Mouse (Mus musculus) retina, adult 2 months (tissue): ENCODE results near the gene Plcb4.

ENCODE experiments used
- DNase-seq: peaks from one replicate; pipeline ENCODE4 v3.0.0-alpha.2; 2012; ENCODE audit warnings: low read depth, low spot score

The Plcb4 gene

GRCm38 (mm10) chr2:135658486-135659390 is at the start of gene Plcb4:
Gene Plcb4, plus strand, starts transcription at chr2:135659011.
- DNase-seq: peak; percentile 56

GRCm38 (mm10) chr2:135614651-135615261 is 44.1 kb upstream of the Plcb4 start:
- DNase-seq: peak; percentile 2

GRCm38 (mm10) chr2:135616090-135616489 is 42.7 kb upstream of the Plcb4 start:
- no peak for DNase-seq

GRCm38 (mm10) chr2:135618551-135618950 is 40.3 kb upstream of the Plcb4 start:
- no peak for DNase-seq

- no peak for DNase-seq
Observed at GRCm38 (mm10) chr2:135619956-135620355, 38.9 kb upstream of the Plcb4 start.

- DNase-seq: no peak
Observed at GRCm38 (mm10) chr2:135627821-135628220, 31.0 kb upstream of the Plcb4 start.

- DNase-seq: no peak
Observed at GRCm38 (mm10) chr2:135637227-135637626, 21.6 kb upstream of the Plcb4 start.

- no peak for DNase-seq
Observed at GRCm38 (mm10) chr2:135641002-135641401, 17.8 kb upstream of the Plcb4 start.

- no peak for DNase-seq
Observed at GRCm38 (mm10) chr2:135641636-135642035, 17.2 kb upstream of the Plcb4 start.

- DNase-seq: no peak
Observed at GRCm38 (mm10) chr2:135646226-135646625, 12.6 kb upstream of the Plcb4 start.

GRCm38 (mm10) chr2:135646654-135647053 is 12.2 kb upstream of the Plcb4 start:
- DNase-seq: no peak

- DNase-seq: no peak
Observed at GRCm38 (mm10) chr2:135647985-135648384, 10.8 kb upstream of the Plcb4 start.

- DNase-seq: no peak
Observed at GRCm38 (mm10) chr2:135650885-135651284, 7.9 kb upstream of the Plcb4 start.

GRCm38 (mm10) chr2:135652040-135652439 is 6.8 kb upstream of the Plcb4 start:
- no peak for DNase-seq

GRCm38 (mm10) chr2:135652451-135652850 is 6.4 kb upstream of the Plcb4 start:
- DNase-seq: no peak

GRCm38 (mm10) chr2:135655948-135656347 is 2.9 kb upstream of the Plcb4 start:
- DNase-seq: no peak

- DNase-seq: no peak
Observed at GRCm38 (mm10) chr2:135656586-135656985, 2.2 kb upstream of the Plcb4 start.

GRCm38 (mm10) chr2:135659391-135660180 is 775 bp downstream of the Plcb4 start:
- no peak for DNase-seq

- no peak for DNase-seq
Observed at GRCm38 (mm10) chr2:135660816-135661215, 2.0 kb downstream of the Plcb4 start.

GRCm38 (mm10) chr2:135663785-135664184 is 5.0 kb downstream of the Plcb4 start:
- no peak for DNase-seq

GRCm38 (mm10) chr2:135667496-135667895 is 8.7 kb downstream of the Plcb4 start:
- no peak for DNase-seq

- no peak for DNase-seq
Observed at GRCm38 (mm10) chr2:135672459-135673104, 13.8 kb downstream of the Plcb4 start.
